Mouse (Mus musculus) heart, embryonic 15.5 days (tissue): Measurements from ENCODE around the gene Tbxas1. TPM values are rescaled to one million over a fixed set of nuclear protein-coding genes. Genes with fewer than 3 reads are reported as not detected.

Experiments used
- ATAC-seq: fragments of 200-750 bp; cut with Nextera tagmentation; replicated peaks from 2 replicates; pipeline ENCODE4 v1.8.0; 2017; ENCODE audit warnings: low read depth, moderate TSS enrichment; ENCODE audit not compliant: insufficient number of reproducible peaks, insufficient read depth, low FRiP score
- H3K27ac ChIP-seq: fragments of 300-500 bp; sonication (generic); 2 replicates; pipeline ENCODE4 v1.5.1; 2015; ENCODE audit warnings: mild to moderate bottlenecking, inconsistent platforms
- H3K27me3 ChIP-seq: fragments of 300-500 bp; sonication (generic); 2 replicates; pipeline ENCODE4 v1.6.1; 2015; ENCODE audit warnings: inconsistent platforms
- H3K36me3 ChIP-seq: fragments of 300-500 bp; sonication (generic); 2 replicates; pipeline ENCODE4 v1.6.1; 2015; ENCODE audit warnings: mild to moderate bottlenecking, inconsistent platforms
- H3K4me1 ChIP-seq: fragments of 300-500 bp; sonication (generic); replicated peaks from 2 replicates; pipeline ENCODE4 v1.6.1; 2015; ENCODE audit warnings: inconsistent platforms
- H3K4me2 ChIP-seq: fragments of 300-500 bp; sonication (generic); 2 replicates; pipeline ENCODE4 v1.6.1; 2015; ENCODE audit warnings: inconsistent platforms, mild to moderate bottlenecking, moderate library complexity
- H3K4me3 ChIP-seq: fragments of 300-500 bp; sonication (generic); 2 replicates; pipeline ENCODE4 v1.5.1; 2015; ENCODE audit warnings: mild to moderate bottlenecking, inconsistent platforms
- H3K9ac ChIP-seq: fragments of 300-500 bp; sonication (generic); 2 replicates; pipeline ENCODE4 v1.6.1; 2015; ENCODE audit warnings: mild to moderate bottlenecking, inconsistent platforms
- H3K9me3 ChIP-seq: fragments of 300-500 bp; sonication (generic); replicated peaks from 2 replicates; pipeline ENCODE4 v1.6.1; 2016; ENCODE audit warnings: inconsistent platforms
- WGBS: fragments of 180-500 bp; shearing (Covaris S2); methylation state at CpG from one replicate; pipeline ENCODE4 v1.1.7; 2015; ENCODE audit warnings: mixed read lengths; 5-methylcytosine and 5-hydroxymethylcytosine counted together
- polyA plus RNA-seq: library from polyadenylated mRNA; unstranded; fragments of >200 nt; fragmentation: Nextera tagmentation; extraction: Ambion mirVana; gene quantifications from 2 replicates; pipeline ENCODE4 v1.2.1, GENCODE M21; 2015

The Tbxas1 gene
- polyA plus RNA-seq, 1 experiment from 2014 or later: 1.5 TPM

- H3K4me2 ChIP-seq: no peak overlapping the region
- 0 out of 2 replicates have a peak, but pooled peaks cover 2% of the 10 kb centered on the region for H3K4me1 ChIP-seq
- H3K27ac ChIP-seq: no peak overlapping the region
- H3K9ac ChIP-seq: no peak overlapping the region
- WGBS: 79% methylated on average over 5 of the region's 5 CpGs
- no peak for ATAC-seq
- no peaks in the 10 kb centered on the region for H3K36me3 ChIP-seq
- H3K27me3 ChIP-seq: no peaks in the 10 kb centered on the region
- H3K9me3 ChIP-seq: no peaks in the 10 kb centered on the region
- H3K4me3 ChIP-seq: no peak overlapping the region
These were observed 130.9 kb downstream of the Tbxas1 start for GRCm38 (mm10) chr6:39005945-39006572.

DNA sequence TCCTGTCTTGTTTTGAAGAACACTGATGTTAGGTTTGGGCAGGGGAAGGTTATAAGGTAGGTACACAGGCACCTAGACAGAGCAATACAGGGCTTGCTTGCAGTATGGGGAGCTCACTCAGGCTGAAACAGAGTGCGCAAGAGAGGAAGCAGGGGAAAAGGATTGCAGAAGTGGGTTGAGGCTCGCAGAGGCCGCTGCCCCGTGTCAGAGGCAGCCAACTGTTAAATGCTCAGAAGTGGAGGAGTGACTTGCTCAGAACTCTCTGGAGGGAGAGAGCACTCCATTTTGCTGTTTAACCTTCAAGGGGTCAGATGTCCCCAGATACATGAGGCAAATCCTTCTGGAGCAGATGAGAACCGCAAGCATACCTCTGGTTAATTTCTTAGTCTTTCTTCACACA is 132.0 kb downstream of the Tbxas1 start:
- Histone ChIP-seq H3K4me2 (no peak overlapping the region), H3K27ac (peak overlapping the region; percentile 3; the same call in 1 of the 2 replicates), H3K36me3 (no peaks in the 10 kb centered on the region), H3K4me1 (0 out of 2 replicates have a peak, but pooled peaks cover 2% of the 10 kb centered on the region), H3K4me3 (no peak overlapping the region), H3K9me3 (no peaks in the 10 kb centered on the region), H3K27me3 (no peaks in the 10 kb centered on the region), H3K9ac (no peak overlapping the region)
- 50% methylated on average over 5 of the region's 5 CpGs for WGBS
- ATAC-seq: no peak

DNA sequence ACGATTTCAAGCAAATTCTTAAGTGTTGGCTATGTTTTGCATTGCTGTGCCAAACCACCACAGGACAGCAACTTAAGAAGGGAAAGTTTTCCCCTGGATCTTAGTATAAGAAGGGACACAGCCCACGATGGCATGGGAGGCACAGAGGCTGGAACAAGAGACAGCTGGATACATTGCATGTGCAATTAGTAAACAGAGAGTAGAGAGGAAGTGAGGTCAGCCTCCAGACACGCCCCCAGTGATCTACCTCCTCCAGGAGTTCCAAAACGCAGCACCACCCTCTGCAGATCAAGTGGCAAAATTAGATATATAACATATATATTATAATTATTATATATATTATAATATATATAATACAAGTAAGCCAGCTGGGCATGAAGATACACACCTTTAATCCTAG is 132.9 kb downstream of the Tbxas1 start:
- H3K4me2 ChIP-seq: no peak overlapping the region
- 0 out of 2 replicates have a peak, but pooled peaks cover 2% of the 10 kb centered on the region for H3K4me1 ChIP-seq
- H3K9ac ChIP-seq: no peak overlapping the region
- H3K27me3 ChIP-seq: no peaks in the 10 kb centered on the region
- no peak for ATAC-seq
- no peaks in the 10 kb centered on the region for H3K36me3 ChIP-seq
- 69% methylated on average over 4 of the region's 4 CpGs for WGBS
- no peak overlapping the region for H3K27ac ChIP-seq
- no peaks in the 10 kb centered on the region for H3K9me3 ChIP-seq
- no peak overlapping the region for H3K4me3 ChIP-seq

DNA sequence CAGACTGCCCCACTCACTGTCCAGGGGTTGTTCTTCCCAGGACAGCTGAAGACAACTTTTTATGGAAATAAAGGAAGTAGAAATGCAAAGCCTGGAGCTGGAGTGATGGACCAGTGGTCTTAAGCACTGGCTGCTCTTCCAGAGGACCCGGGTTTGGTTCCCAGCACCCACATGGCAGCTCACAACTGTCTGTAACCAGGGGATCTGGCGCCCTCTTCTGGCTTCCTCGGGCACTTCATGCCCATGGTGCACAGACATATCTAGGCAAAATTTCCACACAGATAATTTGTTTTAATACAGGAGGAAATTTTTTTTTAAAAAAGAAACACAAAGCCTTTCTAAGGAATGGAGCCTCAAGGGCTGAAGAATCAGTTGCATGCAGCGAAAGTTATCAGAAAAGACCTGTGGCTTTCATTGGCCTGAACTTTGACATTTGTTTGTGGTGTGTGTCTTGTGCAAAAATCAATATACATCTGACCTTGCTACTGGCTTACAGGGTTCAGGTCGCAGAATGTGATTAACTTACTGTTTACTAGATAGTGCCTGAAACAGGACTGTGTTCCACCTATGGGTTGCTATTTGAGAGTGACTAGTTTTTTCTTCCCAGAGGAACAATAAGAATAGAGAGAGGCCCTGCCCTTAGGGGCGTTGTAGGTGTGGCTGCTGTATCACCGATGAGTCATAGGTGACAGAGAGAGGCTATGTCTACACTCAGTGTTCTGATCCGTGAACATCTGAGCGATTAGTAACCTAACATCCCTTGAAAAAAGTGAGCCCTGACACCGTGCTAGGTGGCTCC is 138.0 kb downstream of the Tbxas1 start:
- Histone ChIP-seq H3K27me3 (no peaks in the 10 kb centered on the region), H3K27ac (no peak overlapping the region), H3K36me3 (no peaks in the 10 kb centered on the region), H3K9ac (no peak overlapping the region), H3K4me2 (no peak overlapping the region), H3K4me1 (peaks cover 11% of the 10 kb centered on the region; the same call in 1 of the 2 replicates), H3K4me3 (no peak overlapping the region), H3K9me3 (no peaks in the 10 kb centered on the region)
- WGBS: 82% methylated on average over 10 of the region's 10 CpGs
- no peak for ATAC-seq

DNA sequence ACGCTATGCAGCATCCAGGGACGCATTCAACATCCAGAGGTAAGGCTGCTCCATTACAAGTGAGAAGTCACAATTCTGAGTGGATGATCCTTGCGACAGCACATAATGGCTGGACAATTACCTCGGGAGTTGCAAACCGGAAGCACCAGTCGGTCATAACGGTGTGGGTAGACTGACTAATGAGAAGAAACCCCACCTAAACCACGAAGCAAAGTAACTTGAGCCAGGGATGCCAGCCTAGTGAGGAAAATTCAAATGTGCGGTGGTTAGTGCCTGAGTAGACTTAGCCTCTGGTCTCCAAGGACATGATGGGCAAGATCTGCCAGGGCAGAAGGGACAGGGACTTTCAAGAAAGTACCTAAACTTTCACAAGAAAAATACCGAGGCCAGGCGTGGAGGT is 142.7 kb downstream of the Tbxas1 start:
- WGBS: 61% methylated on average over 11 of the region's 11 CpGs
- no peaks in the 10 kb centered on the region for H3K27me3 ChIP-seq
- no peak overlapping the region for H3K27ac ChIP-seq
- H3K9me3 ChIP-seq: no peaks in the 10 kb centered on the region
- ATAC-seq: no peak
- no peak overlapping the region for H3K4me2 ChIP-seq
- no peaks in the 10 kb centered on the region for H3K36me3 ChIP-seq
- peaks cover 21% of the 10 kb centered on the region; the same call in 1 of the 2 replicates for H3K4me1 ChIP-seq
- no peak overlapping the region for H3K9ac ChIP-seq
- no peak overlapping the region for H3K4me3 ChIP-seq

- 67% methylated on average over 7 of the region's 7 CpGs for WGBS
- Histone ChIP-seq H3K4me2 (no peak overlapping the region), H3K4me1 (peaks cover 21% of the 10 kb centered on the region; the same call in 1 of the 2 replicates), H3K36me3 (no peaks in the 10 kb centered on the region), H3K9ac (no peak overlapping the region), H3K27me3 (no peaks in the 10 kb centered on the region), H3K9me3 (no peaks in the 10 kb centered on the region), H3K27ac (no peak overlapping the region), H3K4me3 (no peak overlapping the region)
- ATAC-seq: no peak
These were observed 143.6 kb downstream of the Tbxas1 start for GRCm38 (mm10) chr6:39018805-39019204.

DNA sequence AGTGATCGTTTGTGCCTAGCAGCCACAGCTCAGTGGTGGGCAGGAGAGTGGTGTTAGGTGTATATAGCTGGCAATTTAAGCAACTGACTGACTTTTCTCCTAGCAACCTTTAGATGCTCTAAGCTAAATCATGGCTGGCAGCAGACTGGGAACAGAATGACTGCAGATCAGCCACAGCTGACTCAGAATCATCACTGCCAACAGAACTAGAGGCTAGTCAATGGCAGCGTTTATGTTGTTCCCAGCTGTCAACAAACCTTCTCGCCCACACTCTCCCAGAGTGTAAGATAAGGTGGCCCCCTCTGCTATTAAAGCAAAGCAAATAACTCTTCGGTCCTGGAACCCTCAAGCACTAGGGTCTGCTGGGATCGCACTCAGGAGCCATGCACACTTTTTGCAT is 144.0 kb downstream of the Tbxas1 start:
- ATAC-seq: no peak
- Histone ChIP-seq H3K9ac (no peak overlapping the region), H3K9me3 (no peaks in the 10 kb centered on the region), H3K4me3 (no peak overlapping the region), H3K4me2 (no peak overlapping the region), H3K4me1 (peaks cover 21% of the 10 kb centered on the region; the same call in 1 of the 2 replicates), H3K36me3 (no peaks in the 10 kb centered on the region), H3K27ac (no peak overlapping the region), H3K27me3 (no peaks in the 10 kb centered on the region)
- 38% methylated on average over 5 of the region's 5 CpGs for WGBS

DNA sequence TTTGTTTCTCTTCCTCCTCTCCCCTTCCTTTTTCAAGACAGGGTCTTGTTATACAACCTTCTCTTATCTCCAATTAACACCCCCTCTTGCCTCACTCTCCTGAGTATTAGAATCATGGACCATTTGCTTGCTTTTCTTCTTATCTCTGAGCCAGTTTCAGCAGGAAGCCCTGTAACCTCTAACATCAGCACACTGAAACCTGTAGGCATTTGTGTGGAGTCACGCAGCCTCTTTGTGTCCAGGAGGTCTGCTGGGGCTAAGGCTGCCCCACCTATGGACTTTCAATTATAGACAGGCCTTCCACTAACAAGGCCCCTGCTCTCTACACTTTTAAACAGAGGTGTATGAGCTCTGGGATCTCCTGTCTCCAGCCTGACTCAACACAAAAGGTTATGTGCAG is 146.7 kb downstream of the Tbxas1 start:
- Histone ChIP-seq H3K9ac (no peak overlapping the region), H3K4me1 (peaks cover 26% of the 10 kb centered on the region), H3K27me3 (no peaks in the 10 kb centered on the region), H3K4me2 (no peak overlapping the region), H3K27ac (no peak overlapping the region), H3K36me3 (no peaks in the 10 kb centered on the region), H3K9me3 (no peaks in the 10 kb centered on the region), H3K4me3 (no peak overlapping the region)
- ATAC-seq: no peak
- WGBS: 74% methylated on average over 1 of the region's 1 CpGs

DNA sequence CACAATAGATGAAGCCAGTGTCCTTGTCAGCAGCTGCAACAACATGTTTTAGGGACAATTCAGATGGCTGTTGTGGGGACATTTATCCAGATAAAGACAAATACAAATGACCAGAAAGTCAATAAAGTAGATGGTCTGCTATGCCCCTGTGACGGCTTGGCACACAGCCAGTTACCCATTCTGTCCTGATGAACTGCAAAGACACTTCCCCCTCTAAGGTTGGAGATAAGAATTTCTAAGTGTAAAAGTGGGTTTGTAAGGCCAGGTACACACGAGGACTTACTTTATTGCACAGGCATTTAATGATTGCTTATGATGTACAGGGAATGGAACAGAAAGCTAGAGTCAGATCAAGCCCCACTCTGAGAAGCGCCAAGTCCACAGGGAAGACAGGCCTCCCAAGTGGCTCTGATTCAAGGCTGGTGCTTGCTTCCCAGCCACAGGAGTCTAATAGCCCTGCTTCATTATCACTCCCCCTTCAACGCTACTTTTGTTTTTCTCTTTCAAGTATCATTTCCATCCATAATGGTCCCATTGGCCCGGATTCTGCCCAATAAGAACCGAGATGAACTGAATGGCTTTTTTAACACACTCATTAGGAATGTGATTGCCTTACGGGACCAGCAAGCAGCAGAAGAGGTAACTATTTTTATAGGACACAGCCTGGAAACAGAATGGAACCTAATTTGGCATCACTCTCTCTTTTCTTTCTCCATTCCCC is 147.4 kb downstream of the Tbxas1 start:
- H3K4me1 ChIP-seq: peaks cover 20% of the 10 kb centered on the region
- no peaks in the 10 kb centered on the region for H3K27me3 ChIP-seq
- no peak for ATAC-seq
- no peak overlapping the region for H3K4me2 ChIP-seq
- H3K36me3 ChIP-seq: no peaks in the 10 kb centered on the region
- WGBS: 59% methylated on average over 7 of the region's 7 CpGs
- H3K27ac ChIP-seq: no peak overlapping the region
- H3K9ac ChIP-seq: no peak overlapping the region
- H3K4me3 ChIP-seq: no peak overlapping the region
- H3K9me3 ChIP-seq: no peaks in the 10 kb centered on the region

GRCm38 (mm10) chr6:39024631-39025030 is 149.4 kb downstream of the Tbxas1 start:
- H3K9me3 ChIP-seq: no peaks in the 10 kb centered on the region
- H3K4me3 ChIP-seq: no peak overlapping the region
- H3K4me2 ChIP-seq: no peak overlapping the region
- H3K4me1 ChIP-seq: peaks cover 15% of the 10 kb centered on the region
- 60% methylated on average over 4 of the region's 4 CpGs for WGBS
- no peaks in the 10 kb centered on the region for H3K27me3 ChIP-seq
- ATAC-seq: no peak
- H3K27ac ChIP-seq: peak overlapping the region; percentile 21; the same call in 1 of the 2 replicates
- H3K36me3 ChIP-seq: no peaks in the 10 kb centered on the region
- no peak overlapping the region for H3K9ac ChIP-seq

GRCm38 (mm10) chr6:39025038-39025437 is 149.8 kb downstream of the Tbxas1 start:
- Histone ChIP-seq H3K27ac (peak overlapping the region; percentile 21; the same call in 1 of the 2 replicates), H3K4me1 (peaks cover 13% of the 10 kb centered on the region), H3K9me3 (no peaks in the 10 kb centered on the region), H3K9ac (no peak overlapping the region), H3K36me3 (no peaks in the 10 kb centered on the region), H3K27me3 (no peaks in the 10 kb centered on the region), H3K4me3 (no peak overlapping the region), H3K4me2 (no peak overlapping the region)
- no peak for ATAC-seq
- WGBS: 39% methylated on average over 7 of the region's 7 CpGs
